Mouse (Mus musculus): ENCODE results near the gene Idi1. TPM values are rescaled to one million over a fixed set of nuclear protein-coding genes. Genes with fewer than 3 reads are reported as not detected.
"Not testable (repeated sequence)": the region's sequence is repeated elsewhere in the genome, so short reads cannot be mapped to it uniquely, and the experiment has no call there.

Idi1 gene
- polyA plus RNA-seq, 1 experiment from 2014 or later, result 179 TPM

DNA sequence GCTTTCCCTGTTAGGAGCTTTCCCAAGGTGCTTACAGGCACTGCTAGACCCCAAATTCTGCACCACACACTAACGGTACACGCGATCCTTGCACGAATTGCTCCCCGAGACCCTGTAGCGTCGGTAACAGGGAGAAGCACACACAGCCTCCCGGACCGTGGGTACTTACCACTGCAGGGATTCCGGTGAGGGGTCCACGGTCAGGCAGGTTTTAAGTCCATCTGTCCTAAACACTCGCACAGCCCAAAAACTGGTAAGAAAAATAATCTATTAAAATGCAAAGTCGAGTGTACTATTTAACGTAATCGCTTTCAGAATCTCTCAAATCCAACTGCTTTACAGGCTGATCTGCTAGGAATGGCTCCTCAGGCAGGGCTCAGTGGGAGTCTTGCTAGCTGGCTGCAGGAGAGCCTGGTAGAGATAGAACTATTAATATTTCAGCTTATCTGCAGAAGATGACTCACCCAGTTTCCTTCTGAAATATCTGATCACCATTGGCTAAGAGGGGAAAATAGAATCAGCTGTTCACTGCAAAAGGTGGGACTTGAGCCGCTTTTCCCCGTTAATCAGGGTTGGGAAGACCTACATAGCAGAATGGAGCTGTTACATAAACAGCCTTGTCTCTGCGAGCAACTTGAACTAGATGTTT lies 13.9 kb upstream of the Idi1 start, which contains the start of gene Wdr37:
Gene Wdr37, minus strand, starts transcription at position 596 of the 649 bp plus-strand sequence.
- peak within 1 kb of the TSS; percentile 81 for H3K4me2 ChIP-seq
- H3K9me3 ChIP-seq (ENCODE audit: control insufficient read depth, low read length), result no peaks in the 10 kb centered on the region
- H3K4me1 ChIP-seq (ENCODE audit: control insufficient read depth, insufficient read depth, low read length), result peaks cover 8% of the 10 kb centered on the region
- ATAC-seq (ENCODE audit: low FRiP score) (peak; percentile 22), DNase-seq (ENCODE audit: low spot score, missing footprints) (no peak)
- H3K36me3 ChIP-seq (ENCODE audit: control insufficient read depth, insufficient read depth, low read length), result no peaks in the 10 kb centered on the region
- H3K4me3 ChIP-seq (ENCODE audit: low read depth, low read length), result peak within 1 kb of the TSS; percentile 88
- WGBS, result 2% methylated on average over 18 of the region's 18 CpGs
- peak within 1 kb of the TSS; percentile 92 for H3K27ac ChIP-seq (ENCODE audit: low read depth, low read length)
- H3K9ac ChIP-seq (ENCODE audit: low read length), result peak within 1 kb of the TSS; percentile 87
- no peaks in the 10 kb centered on the region for H3K27me3 ChIP-seq (ENCODE audit: control insufficient read depth, insufficient read depth, low read length)

DNA sequence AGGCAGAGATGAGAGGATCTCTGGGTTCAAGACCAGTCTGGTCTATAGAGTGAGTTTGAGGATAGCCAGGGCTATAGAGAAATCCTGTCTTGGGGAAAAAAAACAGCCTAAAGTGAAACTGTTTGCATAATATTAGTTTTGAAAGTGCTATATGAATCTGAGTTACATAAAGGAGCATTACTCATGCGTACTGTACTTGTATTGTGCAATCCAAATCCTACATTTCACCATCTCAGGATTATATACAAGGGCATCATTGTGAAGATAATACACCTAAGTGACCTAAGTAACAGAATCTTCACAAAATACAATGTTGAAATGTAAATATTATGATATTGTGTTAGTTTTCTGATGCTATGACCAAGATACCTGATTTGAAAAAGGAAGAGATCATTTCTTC lies 11.5 kb upstream of the Idi1 start:
- DNase-seq (ENCODE audit: low spot score, missing footprints) (no peak), ATAC-seq (ENCODE audit: low FRiP score) (no peak)
- Histone ChIP-seq H3K36me3 (ENCODE audit: control insufficient read depth, insufficient read depth, low read length) (no peaks in the 10 kb centered on the region), H3K9ac (ENCODE audit: low read length) (no peak overlapping the region), H3K27me3 (ENCODE audit: control insufficient read depth, insufficient read depth, low read length) (no peaks in the 10 kb centered on the region), H3K27ac (ENCODE audit: low read depth, low read length) (no peak overlapping the region), H3K4me1 (ENCODE audit: control insufficient read depth, insufficient read depth, low read length) (peaks cover 8% of the 10 kb centered on the region), H3K4me2 (no peak overlapping the region), H3K9me3 (ENCODE audit: control insufficient read depth, low read length) (no peaks in the 10 kb centered on the region), H3K4me3 (ENCODE audit: low read depth, low read length) (no peak overlapping the region)
- WGBS, result 93% methylated on average over 1 of the region's 1 CpGs

GRCm38 (mm10) chr13:8881611-8882010 lies 3.7 kb upstream of the Idi1 start:
- no peak overlapping the region for H3K4me2 ChIP-seq
- no peak overlapping the region for H3K27ac ChIP-seq (ENCODE audit: low read depth, low read length)
- H3K9ac ChIP-seq (ENCODE audit: low read length), result no peak overlapping the region
- H3K4me3 ChIP-seq (ENCODE audit: low read depth, low read length), result no peak overlapping the region
- no peak for ATAC-seq (ENCODE audit: low FRiP score)
- no peak for DNase-seq (ENCODE audit: low spot score, missing footprints)
- H3K36me3 ChIP-seq (ENCODE audit: control insufficient read depth, insufficient read depth, low read length), result no peaks in the 10 kb centered on the region
- no peaks in the 10 kb centered on the region for H3K4me1 ChIP-seq (ENCODE audit: control insufficient read depth, insufficient read depth, low read length)
- H3K9me3 ChIP-seq (ENCODE audit: control insufficient read depth, low read length), result no peaks in the 10 kb centered on the region
- 66% methylated on average over 3 of the region's 3 CpGs for WGBS
- H3K27me3 ChIP-seq (ENCODE audit: control insufficient read depth, insufficient read depth, low read length), result no peaks in the 10 kb centered on the region

GRCm38 (mm10) chr13:8883870-8884269 lies 1.4 kb upstream of the Idi1 start:
- not testable (repeated sequence) for H3K4me3 ChIP-seq (ENCODE audit: low read depth, low read length); H3K36me3 ChIP-seq (ENCODE audit: control insufficient read depth, insufficient read depth, low read length); DNase-seq (ENCODE audit: low spot score, missing footprints); H3K27ac ChIP-seq (ENCODE audit: low read depth, low read length); ATAC-seq (ENCODE audit: low FRiP score); H3K9me3 ChIP-seq (ENCODE audit: control insufficient read depth, low read length); H3K4me2 ChIP-seq; H3K9ac ChIP-seq (ENCODE audit: low read length); H3K4me1 ChIP-seq (ENCODE audit: control insufficient read depth, insufficient read depth, low read length); H3K27me3 ChIP-seq (ENCODE audit: control insufficient read depth, insufficient read depth, low read length)
- 77% methylated on average over 5 of the region's 5 CpGs for WGBS

- Histone ChIP-seq H3K27ac (ENCODE audit: low read depth, low read length) (peak overlapping the region; percentile 72), H3K36me3 (ENCODE audit: control insufficient read depth, insufficient read depth, low read length) (peaks cover 12% of the 10 kb centered on the region), H3K9ac (ENCODE audit: low read length) (peak overlapping the region; percentile 76), H3K4me1 (ENCODE audit: control insufficient read depth, insufficient read depth, low read length) (peaks cover 4% of the 10 kb centered on the region), H3K4me3 (ENCODE audit: low read depth, low read length) (peak overlapping the region; percentile 74), H3K9me3 (ENCODE audit: control insufficient read depth, low read length) (no peaks in the 10 kb centered on the region), H3K4me2 (peak overlapping the region; percentile 59), H3K27me3 (ENCODE audit: control insufficient read depth, insufficient read depth, low read length) (no peaks in the 10 kb centered on the region)
- no peak; the same call in 1 of the 2 replicates for ATAC-seq (ENCODE audit: low FRiP score)
- WGBS, result 6% methylated on average over 9 of the region's 9 CpGs
- peak; percentile 82 for DNase-seq (ENCODE audit: low spot score, missing footprints)
These were observed 872 bp downstream of the Idi1 start for GRCm38 (mm10) chr13:8886185-8886560.

DNA sequence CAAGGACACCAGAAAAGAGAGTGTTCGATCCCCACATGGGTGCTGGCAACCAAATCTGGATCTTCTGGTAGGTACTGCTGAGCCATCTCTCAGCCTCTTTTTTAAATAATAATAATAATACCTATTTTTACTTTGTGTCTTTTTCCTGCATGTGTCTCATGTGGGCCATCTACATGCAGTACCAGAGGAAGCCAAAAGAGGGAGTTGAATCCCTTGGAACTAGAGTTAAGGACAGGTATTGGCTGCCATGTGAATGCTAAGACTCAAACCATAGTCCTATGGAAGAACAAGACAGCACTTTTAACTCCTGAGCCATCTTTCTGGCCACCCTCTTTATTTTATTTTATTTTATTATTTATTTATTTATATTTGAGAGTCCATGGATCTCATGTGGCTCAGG lies 3.3 kb downstream of the Idi1 start:
- peak; percentile 85 for DNase-seq (ENCODE audit: low spot score, missing footprints)

GRCm38 (mm10) chr13:8905986-8906385 lies 20.7 kb downstream of the Idi1 start:
- H3K4me2 ChIP-seq; ATAC-seq (ENCODE audit: low FRiP score); H3K36me3 ChIP-seq (ENCODE audit: control insufficient read depth, insufficient read depth, low read length); H3K9me3 ChIP-seq (ENCODE audit: control insufficient read depth, low read length); H3K27ac ChIP-seq (ENCODE audit: low read depth, low read length); DNase-seq (ENCODE audit: low spot score, missing footprints); H3K9ac ChIP-seq (ENCODE audit: low read length); H3K27me3 ChIP-seq (ENCODE audit: control insufficient read depth, insufficient read depth, low read length); H3K4me3 ChIP-seq (ENCODE audit: low read depth, low read length); H3K4me1 ChIP-seq (ENCODE audit: control insufficient read depth, insufficient read depth, low read length): not testable (repeated sequence)
- WGBS, result 90% methylated on average over 2 of the region's 2 CpGs

More for the DNA sequence above, 3.3 kb downstream of the Idi1 start:
- no peak overlapping the region for H3K27ac ChIP-seq (ENCODE audit: low read depth, low read length)
- H3K9me3 ChIP-seq (ENCODE audit: control insufficient read depth, low read length), result no peaks in the 10 kb centered on the region
- H3K4me3 ChIP-seq (ENCODE audit: low read depth, low read length), result no peak overlapping the region
- peaks cover 4% of the 10 kb centered on the region for H3K4me1 ChIP-seq (ENCODE audit: control insufficient read depth, insufficient read depth, low read length)
- WGBS, result 95% methylated on average over 1 of the region's 1 CpGs
- ATAC-seq (ENCODE audit: low FRiP score), result no peak
- H3K36me3 ChIP-seq (ENCODE audit: control insufficient read depth, insufficient read depth, low read length), result peaks cover 12% of the 10 kb centered on the region
- no peak overlapping the region for H3K4me2 ChIP-seq
- no peaks in the 10 kb centered on the region for H3K27me3 ChIP-seq (ENCODE audit: control insufficient read depth, insufficient read depth, low read length)
- no peak overlapping the region for H3K9ac ChIP-seq (ENCODE audit: low read length)

GRCm38 (mm10) chr13:8913890-8914289 lies 28.6 kb downstream of the Idi1 start:
- H3K27ac ChIP-seq (ENCODE audit: low read depth, low read length); ATAC-seq (ENCODE audit: low FRiP score); H3K4me3 ChIP-seq (ENCODE audit: low read depth, low read length); H3K4me2 ChIP-seq; H3K4me1 ChIP-seq (ENCODE audit: control insufficient read depth, insufficient read depth, low read length); H3K36me3 ChIP-seq (ENCODE audit: control insufficient read depth, insufficient read depth, low read length); H3K9ac ChIP-seq (ENCODE audit: low read length); H3K9me3 ChIP-seq (ENCODE audit: control insufficient read depth, low read length); H3K27me3 ChIP-seq (ENCODE audit: control insufficient read depth, insufficient read depth, low read length); DNase-seq (ENCODE audit: low spot score, missing footprints): not testable (repeated sequence)
- 92% methylated on average over 8 of the region's 8 CpGs for WGBS

DNA sequence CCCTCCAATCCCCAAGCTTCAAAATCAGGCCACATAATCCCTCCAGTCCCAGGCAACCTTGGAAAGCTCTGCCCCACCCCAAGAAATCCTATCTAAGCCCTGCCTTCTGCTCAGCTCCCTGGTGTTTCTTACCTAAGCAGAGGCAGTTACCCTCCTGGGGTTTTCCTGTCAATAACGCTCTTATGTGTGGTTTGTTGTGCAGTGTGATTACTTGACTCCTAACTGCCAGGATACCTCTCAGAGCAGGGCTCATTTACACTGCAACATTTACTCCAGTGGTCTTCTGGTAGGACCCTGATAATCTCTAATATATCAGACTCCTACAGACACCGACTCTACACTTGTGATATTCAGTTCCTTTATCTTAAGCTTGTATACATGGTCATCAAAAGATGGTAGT lies 48.2 kb downstream of the Idi1 start:
- 66% methylated on average over 2 of the region's 2 CpGs for WGBS
- H3K4me2 ChIP-seq, result no peak overlapping the region
- no peak for DNase-seq (ENCODE audit: low spot score, missing footprints)
- no peaks in the 10 kb centered on the region for H3K27me3 ChIP-seq (ENCODE audit: control insufficient read depth, insufficient read depth, low read length)
- H3K9ac ChIP-seq (ENCODE audit: low read length), result no peak overlapping the region
- no peak overlapping the region for H3K27ac ChIP-seq (ENCODE audit: low read depth, low read length)
- H3K4me1 ChIP-seq (ENCODE audit: control insufficient read depth, insufficient read depth, low read length), result no peaks in the 10 kb centered on the region
- no peaks in the 10 kb centered on the region for H3K36me3 ChIP-seq (ENCODE audit: control insufficient read depth, insufficient read depth, low read length)
- no peaks in the 10 kb centered on the region for H3K9me3 ChIP-seq (ENCODE audit: control insufficient read depth, low read length)
- H3K4me3 ChIP-seq (ENCODE audit: low read depth, low read length), result no peak overlapping the region
- no peak for ATAC-seq (ENCODE audit: low FRiP score)

All from midbrain, embryonic 11.5 days (tissue).